Mouse (Mus musculus): ENCODE results near the gene Sytl4.

Sytl4 gene

DNA sequence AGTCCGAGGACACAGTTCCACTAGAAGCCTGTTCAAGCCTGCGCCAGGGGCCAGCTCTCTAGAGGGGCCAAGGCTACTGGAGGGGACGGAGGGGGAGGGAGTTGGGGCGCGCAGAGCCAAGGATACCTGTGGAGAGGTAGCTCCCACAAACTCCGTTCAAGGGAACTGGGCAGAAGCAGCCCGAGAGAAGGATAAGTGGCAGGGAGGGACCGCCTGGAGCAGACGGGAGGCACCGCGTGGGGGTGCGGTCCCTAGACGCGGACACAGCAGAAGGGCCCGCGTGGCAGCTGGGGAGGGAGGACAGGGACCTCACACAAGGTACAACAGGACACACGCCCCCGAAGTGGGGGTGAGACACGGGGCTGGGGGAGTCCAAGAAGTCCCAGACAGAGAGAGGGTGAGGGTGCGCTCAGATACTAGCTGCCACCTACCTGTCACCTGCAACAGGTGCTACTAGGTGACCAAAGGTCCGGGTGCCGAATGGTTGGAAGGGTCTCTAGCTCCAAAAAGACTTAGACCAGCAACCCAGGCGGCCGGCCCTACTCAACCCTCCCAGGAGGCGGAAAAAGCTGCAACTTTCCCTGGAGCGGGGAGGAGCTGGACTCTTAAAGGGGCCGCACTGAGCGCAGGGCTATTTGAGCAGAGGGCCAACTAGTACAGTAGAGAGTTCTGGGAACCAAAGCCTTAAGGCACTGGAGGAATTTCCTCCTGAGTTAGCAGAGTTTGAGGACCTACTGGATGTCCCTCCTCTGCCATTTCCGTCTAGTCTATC lies at the start of gene Sytl4:
Gene Sytl4 (minus strand): TSS at position 582 of the 772 bp plus-strand sequence.
- no peak for DNase-seq

DNA sequence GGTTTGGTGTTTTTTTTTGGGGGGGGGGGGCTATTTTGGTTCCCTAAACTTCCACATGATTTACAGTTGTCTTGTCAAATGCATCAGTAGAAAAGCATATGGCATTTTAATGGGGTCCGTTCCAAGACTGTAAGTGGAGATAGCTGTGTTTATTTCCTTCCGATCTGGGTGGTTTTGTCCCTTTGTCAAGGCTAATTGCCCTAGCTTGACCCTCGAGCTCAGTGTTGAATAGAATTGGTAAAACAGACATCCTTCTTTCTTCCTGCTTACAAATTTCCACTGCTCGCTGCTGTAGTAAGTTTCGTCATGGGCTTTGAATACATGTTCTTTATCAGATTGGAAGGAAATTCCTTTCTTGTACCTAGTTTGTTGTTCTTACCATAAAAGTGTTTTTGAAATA lies 39.1 kb upstream of the Sytl4 start:
- DNase-seq, result no peak

DNA sequence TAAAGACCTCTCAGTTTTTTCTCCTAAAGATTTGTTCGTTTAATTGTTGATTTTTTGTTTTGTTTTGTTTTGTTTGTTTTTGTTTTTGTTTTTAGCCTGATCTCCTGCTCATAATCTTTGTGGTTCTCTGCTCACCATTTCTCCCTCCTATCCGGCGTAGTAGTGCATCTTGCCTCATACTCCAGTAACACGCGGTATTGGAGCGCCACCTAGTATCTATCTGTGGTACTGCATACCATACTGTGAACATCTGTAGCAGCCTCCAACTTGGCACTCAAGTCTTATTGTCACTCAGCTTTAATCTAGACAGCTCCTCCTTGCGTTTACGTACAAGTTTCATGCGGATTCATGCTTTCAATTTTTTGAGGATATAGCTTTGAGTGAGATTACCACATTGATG lies 37.4 kb upstream of the Sytl4 start:
- DNase-seq, result peak; percentile 59 to 65

DNA sequence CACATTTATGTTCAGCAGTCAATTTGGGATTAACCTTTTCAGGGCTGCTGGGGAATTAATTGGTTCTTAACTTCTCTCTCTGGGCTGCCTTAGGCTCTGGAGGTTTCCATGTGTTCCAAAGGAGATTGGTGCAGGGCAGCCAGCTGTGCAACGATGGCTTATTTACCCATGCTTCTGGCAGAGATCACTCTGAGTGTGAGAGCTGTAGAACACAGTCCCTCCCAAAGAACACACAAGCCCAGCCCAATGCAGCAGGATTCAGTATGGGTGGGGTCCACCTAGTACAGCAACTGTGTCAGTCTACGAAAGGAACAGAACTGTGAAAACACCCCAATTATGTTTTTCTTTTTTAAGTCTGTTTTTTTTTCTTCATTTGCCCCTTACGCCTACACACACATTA lies 14.3 kb upstream of the Sytl4 start:
- DNase-seq, result no peak

DNA sequence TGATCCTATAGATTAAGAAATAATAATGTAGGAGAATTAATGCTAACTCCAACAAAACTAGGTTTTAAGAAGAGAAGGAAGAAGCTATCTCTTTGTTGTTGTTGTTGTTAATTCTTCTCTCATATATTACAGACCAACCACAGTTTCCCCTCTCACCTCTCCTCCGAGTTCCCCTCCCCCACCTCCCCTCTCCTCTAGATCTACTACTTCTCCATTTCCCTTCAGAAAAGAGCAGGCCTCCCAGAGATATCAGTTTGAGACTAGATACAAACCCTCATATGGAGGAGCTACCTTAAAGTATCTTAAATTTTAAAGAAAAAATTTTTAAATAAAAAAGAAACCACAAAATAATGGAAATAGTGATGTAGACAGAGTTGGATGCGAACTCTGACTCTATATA lies 17.0 kb downstream of the Sytl4 start:
- DNase-seq, result no peak

GRCm38 (mm10) chrX:133960617-133961016 lies 21.0 kb downstream of the Sytl4 start:
- DNase-seq, result no peak

DNA sequence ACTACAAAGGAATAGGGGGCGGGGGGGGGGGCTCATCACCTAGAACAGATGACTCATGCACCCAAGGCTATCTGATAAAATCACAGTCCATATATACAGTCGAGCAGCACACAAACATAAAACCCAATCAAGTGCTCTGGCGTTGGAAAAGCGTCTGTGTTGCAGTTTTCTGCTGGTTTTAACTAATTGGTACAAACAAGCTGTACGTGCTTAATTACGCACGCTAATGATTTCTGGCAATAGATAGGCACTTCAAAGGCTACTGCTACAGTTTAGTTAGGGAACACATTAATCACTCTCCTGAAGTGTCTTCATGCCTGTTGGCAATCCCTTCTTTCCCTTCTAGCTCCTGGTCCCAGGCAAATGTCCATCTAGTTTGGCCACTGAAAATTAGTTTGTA lies 27.0 kb downstream of the Sytl4 start:
- no peak for DNase-seq

- DNase-seq, result peak; percentile 47 to 53
Observed at GRCm38 (mm10) chrX:133947427-133947826, 34.2 kb downstream of the Sytl4 start.

DNA sequence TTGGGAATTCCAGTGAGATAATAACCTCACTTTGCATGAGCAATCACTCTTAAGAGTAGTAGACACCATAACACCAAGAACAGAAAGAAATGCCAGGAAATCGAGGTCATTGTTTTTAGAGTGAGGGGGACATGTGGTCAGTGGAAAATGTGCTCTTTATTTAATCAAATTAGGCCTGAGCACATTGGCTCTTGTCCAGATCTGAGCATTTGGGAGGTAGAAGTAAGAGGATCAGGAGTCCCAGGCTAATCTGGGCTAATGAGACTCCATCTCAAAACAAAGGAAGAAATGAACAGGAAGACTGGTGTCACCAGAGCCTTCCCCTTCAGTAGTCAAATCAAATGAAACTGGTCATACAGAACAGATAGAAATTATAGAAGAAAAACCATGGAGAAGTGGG lies 42.1 kb downstream of the Sytl4 start:
- DNase-seq, result no peak

GRCm38 (mm10) chrX:133936605-133937225 lies 44.9 kb downstream of the Sytl4 start:
- no peak for DNase-seq

GRCm38 (mm10) chrX:133931302-133932013 lies 50.2 kb downstream of the Sytl4 start:
- DNase-seq, result peak; percentile 33 to 40

- DNase-seq, result no peak
Observed at GRCm38 (mm10) chrX:133926760-133927159, 54.9 kb downstream of the Sytl4 start.

GRCm38 (mm10) chrX:133921187-133921586 lies 60.4 kb downstream of the Sytl4 start:
- DNase-seq, result no peak

- DNase-seq, result no peak
Observed at GRCm38 (mm10) chrX:133914219-133914618, 67.4 kb downstream of the Sytl4 start.

DNA sequence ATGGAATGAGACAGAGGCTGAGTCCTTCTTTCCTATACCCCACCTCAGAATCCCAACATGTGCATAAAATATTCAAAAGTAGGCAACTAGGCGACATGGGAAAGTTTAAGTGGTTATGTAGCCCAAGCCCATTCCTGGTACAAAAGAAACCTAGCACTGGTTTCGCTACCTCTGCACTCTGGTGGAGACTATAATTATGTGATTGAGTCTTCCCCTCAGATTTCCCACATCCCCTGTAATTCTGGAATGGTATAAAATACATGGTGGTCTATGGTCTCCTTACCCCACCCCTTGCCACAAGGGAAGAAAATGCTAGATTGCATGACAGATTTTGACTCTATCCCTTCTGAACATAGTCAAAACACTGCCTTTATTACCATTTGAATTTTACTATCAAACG lies 68.6 kb downstream of the Sytl4 start:
- DNase-seq, result no peak

- no peak for DNase-seq
Observed at GRCm38 (mm10) chrX:133911397-133912103, 70.1 kb downstream of the Sytl4 start.

DNA sequence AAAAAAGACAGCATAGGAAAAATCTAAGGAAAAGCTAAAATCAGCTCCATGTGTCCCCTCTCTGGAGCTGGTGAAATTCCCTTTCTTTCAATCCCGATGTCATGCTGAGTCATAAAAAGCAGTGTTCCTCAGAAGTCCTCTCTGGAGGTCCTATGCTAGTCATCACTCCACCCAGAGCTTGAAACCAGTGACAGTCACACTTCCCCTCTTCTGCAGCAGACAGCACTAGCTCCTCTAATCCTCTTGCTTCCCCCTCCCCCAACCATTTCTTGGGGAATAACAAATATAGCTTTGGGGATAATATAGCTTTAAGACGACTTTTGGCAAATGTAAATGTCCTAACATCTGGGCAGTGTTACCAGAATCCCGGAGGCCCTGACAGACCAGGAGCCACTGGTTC lies 73.4 kb downstream of the Sytl4 start, which contains the start of gene Srpx2:
Gene Srpx2 (plus strand): TSS at position 166 of the 400 bp plus-strand sequence.
- no peak for DNase-seq

DNA sequence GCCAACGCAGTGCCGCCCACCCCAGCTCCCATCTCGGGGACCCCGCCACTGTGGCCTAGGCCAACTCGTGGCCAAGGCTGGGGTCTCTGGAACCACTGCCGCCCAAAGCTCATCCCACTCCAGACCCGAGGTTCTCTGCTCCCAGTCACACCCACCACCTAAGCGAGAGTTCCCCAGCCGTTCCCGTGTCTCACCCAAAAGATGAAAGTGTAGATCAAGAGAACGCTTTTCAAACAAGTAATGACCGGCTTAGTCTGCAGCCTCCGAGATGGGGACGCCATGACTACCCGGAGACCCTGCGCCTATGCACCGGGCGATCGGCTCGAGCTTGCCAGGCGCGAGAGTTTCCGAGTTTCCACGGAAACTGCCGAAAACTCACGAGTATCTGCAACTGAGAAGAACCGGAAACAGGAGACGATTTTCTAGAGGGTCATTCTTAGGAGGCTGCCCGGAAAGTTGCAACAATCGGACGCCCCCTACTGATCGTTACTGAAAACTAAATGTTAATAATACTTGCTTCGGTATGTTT lies 83.5 kb downstream of the Sytl4 start, which contains the start of gene Tspan6:
Gene Tspan6 (minus strand): TSS at position 416 of the 529 bp plus-strand sequence.
- peak; percentile 48 to 57 for DNase-seq

DNA sequence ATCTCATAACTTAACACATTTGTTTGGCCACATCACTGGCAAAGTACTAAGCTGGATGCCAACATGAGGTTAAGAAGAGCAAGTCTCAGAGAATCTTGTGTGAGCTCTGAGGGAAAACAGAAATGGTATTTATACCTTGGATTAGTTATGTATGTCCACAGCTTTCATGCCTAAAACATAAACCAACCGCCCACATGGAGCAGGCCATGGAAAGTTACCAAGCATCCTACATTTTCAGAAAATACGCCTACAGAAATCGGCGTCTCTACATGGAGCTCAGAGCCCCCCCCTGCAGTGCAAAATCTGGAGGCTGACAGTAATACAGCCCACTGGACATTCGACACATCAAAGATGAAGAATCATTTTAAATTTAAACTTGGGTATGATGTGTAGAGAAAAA lies 93.5 kb downstream of the Sytl4 start:
- no peak for DNase-seq

DNA sequence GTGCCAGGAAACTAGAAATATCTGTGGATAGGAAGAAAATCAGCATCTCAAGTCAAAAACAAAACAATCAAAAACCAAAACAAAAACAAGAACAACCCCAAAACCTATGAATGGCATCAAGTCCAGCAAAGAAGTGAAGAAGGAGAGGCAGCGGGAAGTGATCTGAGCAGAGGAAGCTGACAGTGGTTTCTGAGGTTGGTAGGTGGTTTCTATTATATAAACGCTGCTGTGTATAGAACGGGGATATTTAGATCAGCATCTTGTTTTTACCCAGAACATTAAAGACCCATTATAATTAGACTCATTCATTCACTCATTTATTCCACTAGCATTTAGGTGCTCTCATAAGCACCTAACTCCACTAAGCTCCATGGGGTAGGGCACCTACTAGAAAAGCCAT lies 94.3 kb downstream of the Sytl4 start:
- DNase-seq, result no peak
